Mouse (Mus musculus) heart, postnatal 10 days (tissue): Measurements from ENCODE around the gene Mapk8ip3. TPM values are rescaled to one million over a fixed set of nuclear protein-coding genes. Genes with fewer than 3 reads are reported as not detected.
"Not testable (repeated sequence)": the region's sequence is repeated elsewhere in the genome, so short reads cannot be mapped to it uniquely, and the experiment has no call there.

Experiments
- DNase-seq, 2 experiments: peaks; one replicate each; pipeline ENCODE4 v3.0.0; 2021
- intact Hi-C: fragments of 180-260 bp; cut with DNase I; formaldehyde crosslinking; loops from one replicate; pipeline ENCODE4 v1.15.1; 2025
- total RNA-seq, 2 experiments: library from RNA; stranded (reverse); gene quantifications; 2 replicates each; pipeline ENCODE4 v1.2.3; 2021

Mapk8ip3 gene
- 10 to 100 TPM; 64.0 to 66.9 TPM for total RNA-seq

DNA sequence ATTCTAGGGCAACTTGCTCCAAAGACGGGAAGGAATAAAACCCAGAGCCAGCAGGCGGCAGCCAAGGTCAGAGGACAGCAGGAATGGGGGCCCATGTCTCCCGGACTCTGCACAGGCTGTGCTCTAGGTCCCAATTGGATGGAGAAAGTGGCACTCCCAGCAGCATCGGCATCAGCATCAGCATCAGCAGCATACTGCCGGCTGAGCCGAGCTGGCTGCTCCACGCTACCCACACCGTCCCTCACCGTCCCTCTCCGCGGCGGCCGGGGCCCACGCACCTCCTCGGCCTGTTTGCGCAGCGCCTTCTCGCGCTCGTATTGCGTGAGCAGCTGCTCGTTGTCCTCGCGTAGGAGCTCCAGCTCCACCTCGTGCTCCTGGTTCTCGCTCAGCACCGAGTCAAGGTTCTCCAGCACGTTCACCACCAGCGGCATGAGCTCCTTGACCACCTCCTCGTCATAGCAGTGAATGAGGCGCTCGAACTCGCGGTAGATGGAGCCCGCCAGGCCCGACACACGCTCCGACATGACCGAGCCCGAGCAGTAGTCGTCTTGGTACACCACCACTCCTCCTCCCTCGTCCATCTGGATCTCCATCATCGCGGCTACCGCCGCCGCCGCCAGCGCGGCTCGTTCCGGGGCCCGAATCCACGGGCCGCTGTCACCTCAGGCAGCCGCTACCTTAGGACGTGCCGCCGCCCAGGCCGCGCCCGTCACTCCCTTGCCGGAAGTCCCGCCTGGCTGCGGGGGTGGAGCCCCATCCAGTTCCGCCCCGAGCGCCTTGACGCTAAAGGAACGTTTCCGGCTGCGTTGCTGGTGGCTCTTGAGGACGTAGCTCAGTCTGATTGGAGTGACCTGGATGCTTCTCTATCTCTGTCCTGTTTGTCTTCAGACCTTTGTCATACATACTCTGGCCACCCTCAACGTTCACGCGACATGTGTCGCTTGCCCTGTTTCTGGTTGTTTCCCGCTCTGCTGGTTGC is at the start of gene Mapk8ip3:
TSS of gene Mapk8ip3 (minus strand) at position 719 of the 979 bp plus-strand sequence.
- intact Hi-C loops, result no loop called here

DNA sequence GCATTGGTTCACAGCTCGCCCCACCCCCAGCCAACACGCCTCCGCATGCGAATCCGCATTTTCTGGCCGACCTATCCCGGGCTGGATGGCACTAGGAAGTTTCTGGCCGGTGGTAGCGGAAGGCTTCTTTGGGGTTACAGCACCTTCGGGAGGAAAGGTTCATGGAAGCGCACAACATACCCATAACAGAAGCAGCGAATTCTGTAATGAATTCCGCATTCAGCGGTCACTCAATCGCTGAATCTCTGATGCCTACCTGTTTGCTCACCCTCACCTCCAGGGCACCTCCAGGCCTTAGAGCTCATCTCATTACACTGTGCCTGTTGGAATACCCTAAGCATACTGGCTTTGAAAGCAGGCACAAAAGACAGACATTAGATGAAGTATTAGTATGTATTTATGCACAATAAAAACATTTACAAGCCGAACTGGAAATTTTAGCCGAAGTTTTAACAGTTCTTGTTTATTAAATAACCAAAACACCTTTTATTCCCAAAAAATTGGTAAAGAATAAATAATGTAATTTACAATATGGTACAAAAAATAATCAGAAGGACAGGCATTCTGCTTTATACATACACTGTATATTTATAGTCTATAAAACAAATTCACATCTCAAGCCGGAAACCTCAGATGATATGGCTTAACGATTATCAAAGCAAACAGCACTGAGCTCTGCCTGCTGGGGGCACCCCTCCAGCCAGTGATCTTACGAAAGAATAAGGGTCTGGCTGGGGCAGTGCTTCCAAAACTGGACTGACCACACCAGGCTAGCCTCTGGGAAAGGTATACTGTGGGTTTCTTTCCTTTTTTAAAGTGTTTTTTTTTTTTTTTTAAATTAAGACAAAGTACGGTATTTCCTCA is 24.3 kb upstream of the Mapk8ip3 start:
- no peak for DNase-seq
- intact Hi-C loops, result loop anchor here (5.0 kb wide), 1 partner anchor 51 kb away; no protein-coding TSS in a partner anchor

More for the DNA sequence above, at the start of gene Mapk8ip3:
- peak; percentile 97 to 98 for DNase-seq

DNA sequence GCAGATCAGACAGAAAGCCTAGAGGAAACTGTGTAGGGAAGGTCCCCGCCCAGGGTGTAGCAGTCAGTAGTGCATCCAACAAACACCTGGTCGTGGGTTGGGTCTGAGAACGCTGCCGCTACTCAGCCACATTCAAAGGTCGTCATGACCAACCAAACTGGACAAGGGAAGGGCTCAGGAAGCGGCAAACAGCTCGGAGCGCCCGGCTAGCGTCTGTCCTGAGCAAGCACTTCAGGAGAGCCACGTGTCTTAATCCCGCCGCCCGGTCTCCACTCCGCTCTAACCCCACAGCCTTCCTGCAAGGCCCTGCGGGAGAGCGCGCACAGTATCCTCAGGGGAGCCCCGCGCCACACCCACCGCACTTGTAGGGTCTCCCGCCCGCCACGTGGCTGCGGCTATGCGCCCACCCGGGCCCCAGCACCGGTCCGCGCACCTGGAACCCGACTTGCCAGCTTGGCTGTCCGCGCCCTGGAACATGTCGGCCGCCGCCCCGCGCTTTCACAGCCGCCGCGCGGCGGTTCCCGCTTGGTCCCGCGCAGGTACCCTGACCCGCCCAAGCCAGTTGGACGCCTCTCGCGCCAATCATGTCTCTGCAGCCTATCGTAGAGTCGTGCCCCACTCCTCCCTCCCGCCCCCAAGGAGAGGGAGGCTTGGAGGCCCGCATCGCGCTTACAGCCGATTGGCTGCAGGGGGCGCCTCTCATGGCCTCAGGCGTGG is 23.5 kb upstream of the Mapk8ip3 start, which contains the start of gene Jpt2:
TSS of gene Jpt2 (minus strand) at position 555 of the 717 bp plus-strand sequence.
- DNase-seq, result peak; percentile 98
- intact Hi-C loops, result loop anchor here (5.0 kb wide), 1 partner anchor 52 kb away; no protein-coding TSS in a partner anchor

DNA sequence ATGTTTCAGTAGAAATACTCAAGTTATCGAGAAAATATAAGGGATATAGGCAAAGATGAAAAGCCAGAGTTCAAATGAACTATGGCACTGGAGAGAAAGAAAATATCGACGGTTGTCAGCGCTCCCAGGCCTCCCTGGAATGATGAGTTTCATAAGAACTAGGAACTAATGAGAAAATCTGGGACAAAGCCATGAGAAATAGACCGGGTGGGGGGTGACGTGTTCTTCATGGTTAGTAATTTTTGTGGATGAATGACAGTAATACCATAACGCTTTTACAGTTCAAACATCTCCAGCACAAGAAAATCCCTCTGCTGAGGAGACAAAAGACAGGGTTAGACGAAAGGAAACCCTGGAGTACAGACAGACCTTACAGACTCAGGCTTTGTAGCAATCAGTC is 22.6 kb upstream of the Mapk8ip3 start:
- intact Hi-C loops, result loop anchor here (2.0 kb wide), 1 partner anchor 21 kb away; no protein-coding TSS in a partner anchor

DNA sequence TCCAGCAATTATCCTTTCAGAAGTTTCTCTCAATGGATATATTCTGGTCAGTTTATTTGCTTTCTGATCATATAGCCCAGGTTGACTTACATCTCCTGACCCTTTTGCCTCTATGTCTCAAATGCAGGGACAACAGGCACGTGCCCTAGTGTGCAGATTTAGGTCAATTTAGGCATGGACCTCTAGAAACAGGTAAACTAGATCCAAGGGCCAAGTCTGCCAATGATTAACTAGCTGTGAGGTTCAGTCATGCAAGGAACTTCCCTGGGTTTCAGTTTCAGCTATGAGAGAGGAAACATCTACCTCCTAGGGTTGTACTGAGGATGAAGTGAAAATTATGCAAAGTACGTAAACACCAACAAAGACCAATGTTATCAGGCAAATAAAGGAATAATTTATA is 16.5 kb upstream of the Mapk8ip3 start:
- DNase-seq, result no peak
- intact Hi-C loops, result no loop called here

More for the DNA sequence above, 22.6 kb upstream of the Mapk8ip3 start:
- no peak for DNase-seq

DNA sequence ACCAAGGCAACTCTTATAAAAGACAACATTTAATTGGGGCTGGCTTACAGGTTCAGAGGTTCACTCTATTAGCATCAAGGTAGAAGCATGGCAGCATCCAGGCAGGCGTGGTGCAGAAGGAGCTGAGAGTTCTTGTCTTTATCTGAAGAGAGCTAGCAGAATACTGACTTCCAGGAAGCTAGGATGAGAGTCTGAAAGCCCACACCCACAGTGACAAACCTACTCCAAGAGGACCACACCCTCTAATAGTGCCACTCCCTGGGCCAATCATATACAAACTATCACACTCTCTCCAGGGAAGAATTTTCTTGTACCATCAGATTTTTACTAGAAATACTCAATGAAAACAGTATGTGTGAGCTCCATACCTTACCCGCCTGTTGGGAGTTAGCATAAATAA is 13.9 kb upstream of the Mapk8ip3 start:
- intact Hi-C loops, result no loop called here
- no peak for DNase-seq

DNA sequence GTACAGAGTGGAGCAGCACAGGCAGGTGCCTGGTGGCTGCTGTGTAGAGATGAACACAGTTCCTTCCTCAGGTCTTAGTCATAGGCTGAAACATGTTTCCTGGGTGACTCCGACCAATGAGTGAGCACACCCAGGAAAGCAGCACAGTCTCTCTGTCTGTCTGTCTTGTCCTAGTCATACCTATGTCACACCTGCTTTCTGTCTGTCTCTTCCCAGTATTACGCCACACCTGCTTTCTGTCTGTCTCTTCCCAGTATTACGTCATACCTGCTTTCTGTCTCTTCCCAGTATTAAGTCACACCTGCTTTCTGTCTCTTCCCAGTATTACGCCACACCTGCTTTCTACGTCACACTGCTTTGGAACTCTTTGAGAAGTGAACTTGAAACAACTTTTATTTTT is 11.4 kb upstream of the Mapk8ip3 start:
- intact Hi-C loops, result no loop called here
- DNase-seq, result no peak

DNA sequence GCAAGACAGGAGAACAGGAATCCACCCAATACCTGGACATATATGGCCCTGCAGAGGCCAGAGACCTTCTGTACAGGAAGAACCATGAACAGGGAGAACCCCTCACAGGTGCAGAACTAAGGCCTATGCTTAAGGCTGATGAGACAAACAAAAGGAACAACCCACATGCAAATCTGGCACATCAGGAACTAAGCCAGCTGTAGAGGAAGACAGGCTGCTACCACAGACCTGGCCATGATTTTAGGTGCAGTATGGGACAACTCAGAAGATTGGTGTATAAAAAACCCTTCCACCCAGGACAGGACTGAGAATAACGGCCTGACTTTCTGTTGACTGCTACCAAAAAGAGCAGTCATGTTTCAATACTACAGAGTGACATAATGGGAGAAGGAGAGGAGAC is 6.8 kb upstream of the Mapk8ip3 start:
- intact Hi-C loops, result loop anchor here (5.0 kb wide), 2 partner anchors 74 to 419 kb away; partner anchors contain the start of genes Cramp1l and Ift140
- not testable (repeated sequence) for DNase-seq

DNA sequence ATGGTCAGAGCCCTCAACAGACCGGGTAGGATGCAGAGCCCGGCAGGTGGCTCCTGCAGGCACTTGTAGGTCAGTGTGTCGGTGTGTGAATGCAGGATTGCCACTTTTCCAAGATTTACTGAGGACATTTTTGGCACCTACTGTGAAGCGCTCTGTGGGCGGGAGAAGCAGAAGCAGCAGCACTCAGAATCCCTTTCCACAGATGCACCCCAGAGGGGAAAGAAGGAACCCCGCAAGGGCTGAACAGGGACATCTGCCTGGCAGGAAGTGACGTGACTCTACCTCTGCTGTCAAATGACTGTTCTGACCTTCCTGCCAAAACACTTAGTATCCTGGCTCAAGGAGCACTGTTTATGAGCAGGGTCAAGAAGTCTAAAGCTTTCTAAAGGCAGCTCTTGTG is 6.3 kb upstream of the Mapk8ip3 start:
- DNase-seq, result no peak
- intact Hi-C loops, result loop anchor here (5.0 kb wide), 2 partner anchors 74 to 419 kb away; partner anchors contain the start of genes Cramp1l and Ift140

DNA sequence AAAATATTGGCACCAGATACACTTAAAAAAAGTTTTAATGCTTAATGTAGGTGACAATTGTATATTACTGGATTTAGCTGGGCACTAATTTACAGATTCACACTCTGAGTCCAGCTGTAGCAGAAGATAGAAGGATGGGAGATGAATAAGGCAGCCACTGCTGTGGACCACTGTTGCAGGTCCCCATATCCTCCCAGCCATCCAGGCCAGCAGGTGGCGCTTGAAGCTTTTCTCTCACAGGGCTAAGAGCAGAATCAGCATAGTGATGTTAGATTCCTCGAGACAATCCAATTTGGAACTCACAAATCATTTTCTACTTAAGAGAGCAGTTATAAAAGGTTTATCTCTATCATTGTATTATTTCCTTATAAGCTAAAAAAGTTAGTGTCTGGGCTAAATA is 5.7 kb upstream of the Mapk8ip3 start:
- DNase-seq, result peak; percentile 46 to 54
- intact Hi-C loops, result loop anchor here (5.0 kb wide), 2 partner anchors 75 to 420 kb away; partner anchors contain the start of genes Cramp1l and Ift140

DNA sequence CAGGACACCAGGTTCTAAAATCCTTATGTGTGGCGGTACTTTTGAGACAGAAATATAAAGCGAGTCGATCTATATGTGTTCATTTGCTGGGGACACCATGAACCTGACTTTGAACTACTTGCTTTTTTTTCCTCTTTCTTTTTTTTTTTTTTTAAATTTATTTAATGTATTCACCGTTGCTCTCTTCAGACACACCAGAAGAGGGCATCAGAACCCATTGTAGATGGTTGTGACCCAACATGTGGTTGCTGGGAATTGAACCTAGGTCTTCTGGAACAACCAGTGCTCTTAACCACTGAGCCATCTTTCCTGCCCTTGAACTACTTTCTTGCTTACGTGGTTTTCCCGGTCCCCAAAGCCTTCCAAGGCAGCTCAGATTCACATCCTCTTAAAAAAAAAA is 489 bp upstream of the Mapk8ip3 start:
- DNase-seq, result no peak

DNA sequence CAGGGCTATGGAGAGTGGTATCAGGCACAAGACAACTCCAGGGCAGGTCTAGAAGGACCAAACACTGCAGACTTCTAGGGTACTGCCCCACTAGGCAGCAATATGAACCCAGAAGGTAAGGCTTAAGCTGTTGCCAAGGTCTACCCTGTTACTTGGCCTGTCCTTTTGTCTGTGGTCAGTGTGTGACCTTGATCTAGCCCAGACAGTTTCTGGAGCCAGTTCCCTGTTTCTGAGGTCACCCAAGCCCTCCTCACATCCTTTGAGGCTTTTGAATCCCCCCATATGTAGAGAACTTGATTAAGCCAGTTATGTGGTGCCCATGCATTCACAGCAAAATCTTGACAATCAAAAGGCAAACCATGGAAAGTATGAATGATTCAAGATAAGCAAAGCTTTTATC is 1.1 kb downstream of the Mapk8ip3 start:
- intact Hi-C loops, result no loop called here
- DNase-seq, result no peak

More for the DNA sequence above, 489 bp upstream of the Mapk8ip3 start:
- intact Hi-C loops, result no loop called here

DNA sequence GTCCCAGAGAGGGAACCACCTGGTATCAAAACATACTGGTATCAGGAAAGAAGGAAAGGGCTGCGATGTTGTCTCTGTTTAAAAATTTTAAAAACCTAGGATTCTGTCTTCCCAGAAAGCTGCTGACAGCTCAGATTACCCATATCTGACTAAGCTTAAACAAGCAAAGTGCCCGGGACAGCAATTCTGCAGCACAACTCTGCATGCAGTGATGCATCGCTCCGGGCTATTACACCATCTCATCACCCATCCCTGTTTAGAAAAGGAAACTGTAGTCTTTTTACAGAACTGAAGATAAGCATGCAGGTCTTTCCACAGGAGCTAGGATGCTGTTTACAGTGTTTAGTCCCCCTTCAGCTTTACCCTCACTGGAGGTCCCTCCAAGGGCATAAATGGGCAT is 1.9 kb downstream of the Mapk8ip3 start:
- intact Hi-C loops, result no loop called here
- no peak for DNase-seq

DNA sequence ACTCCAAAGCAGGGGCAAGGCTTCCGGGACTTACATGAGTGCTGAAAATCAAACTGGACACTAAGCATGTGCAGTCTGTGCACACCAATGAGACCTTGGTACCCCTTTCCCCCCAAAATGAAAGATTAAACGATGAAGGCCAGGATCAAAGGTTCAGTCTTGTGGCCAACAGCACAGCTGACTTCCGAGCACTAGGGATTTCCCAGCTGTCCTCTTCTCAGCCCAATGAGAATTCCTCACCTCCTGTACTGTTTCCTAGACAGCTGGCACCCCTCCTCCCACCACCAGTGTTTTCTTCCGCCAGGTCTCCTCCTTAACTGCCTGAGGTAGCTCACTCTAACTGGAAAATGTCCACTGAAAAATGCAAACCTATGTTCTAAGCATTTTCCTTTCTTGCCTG is 3.6 kb downstream of the Mapk8ip3 start:
- no peak for DNase-seq
- intact Hi-C loops, result no loop called here

DNA sequence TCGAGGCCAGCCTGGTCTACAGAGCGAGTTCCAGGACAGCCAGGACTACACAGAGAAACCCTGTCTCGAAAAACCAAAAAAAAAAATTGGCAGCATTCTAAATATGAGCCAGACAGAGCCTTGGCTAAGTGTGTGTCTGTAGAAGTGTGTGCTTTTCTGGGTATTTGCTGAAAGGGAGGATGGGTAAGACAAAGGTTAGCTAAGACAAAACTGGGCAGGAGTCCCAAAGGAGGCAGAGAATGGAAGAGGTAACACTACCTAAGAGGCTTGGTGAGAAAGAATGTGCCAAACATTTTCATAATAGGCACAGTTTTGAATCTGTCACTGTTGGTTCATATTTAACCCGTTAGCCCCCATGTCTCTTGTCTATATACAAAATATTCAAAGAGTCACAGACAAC is 4.3 kb downstream of the Mapk8ip3 start:
- DNase-seq, result no peak
- intact Hi-C loops, result no loop called here

DNA sequence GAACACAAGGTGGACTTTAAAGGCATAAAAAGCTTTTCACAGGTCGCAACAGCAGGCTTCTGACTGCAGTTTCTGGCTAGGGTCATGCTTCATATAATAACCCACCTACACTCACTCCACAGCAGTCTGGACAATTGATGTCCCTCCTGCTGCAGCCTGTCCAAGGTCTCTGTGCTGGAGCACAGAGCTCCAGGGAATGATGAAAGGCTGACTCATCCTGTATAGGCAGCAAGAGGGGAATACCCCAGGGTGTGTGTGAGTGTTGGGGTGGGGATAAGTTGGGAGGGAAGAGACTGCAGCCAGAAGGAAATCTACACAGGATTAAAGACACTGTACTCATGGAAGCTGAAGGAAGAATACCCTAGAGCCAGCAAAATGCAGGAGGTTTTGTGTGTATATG is 7.3 kb downstream of the Mapk8ip3 start:
- no peak for DNase-seq
- intact Hi-C loops, result no loop called here

DNA sequence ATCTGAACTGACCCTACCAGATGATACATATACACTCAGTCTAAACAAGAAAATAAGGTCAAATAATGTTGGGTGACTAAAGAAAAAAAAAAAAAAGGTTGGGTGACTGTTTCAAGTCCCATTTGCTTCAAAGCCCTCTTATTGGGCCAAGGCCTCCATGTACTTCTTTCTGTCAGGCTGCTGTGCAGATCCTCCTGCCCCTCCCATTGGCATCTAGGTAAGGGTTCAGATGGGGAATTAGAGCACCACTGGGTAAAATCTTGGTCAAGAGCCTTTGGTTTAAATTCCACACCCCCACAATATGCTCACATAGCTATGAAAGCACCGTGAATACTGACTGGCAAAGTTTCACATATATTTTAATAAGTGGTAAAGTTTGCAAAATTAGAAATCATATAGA is 13.5 kb downstream of the Mapk8ip3 start:
- DNase-seq, result no peak
- intact Hi-C loops, result no loop called here

DNA sequence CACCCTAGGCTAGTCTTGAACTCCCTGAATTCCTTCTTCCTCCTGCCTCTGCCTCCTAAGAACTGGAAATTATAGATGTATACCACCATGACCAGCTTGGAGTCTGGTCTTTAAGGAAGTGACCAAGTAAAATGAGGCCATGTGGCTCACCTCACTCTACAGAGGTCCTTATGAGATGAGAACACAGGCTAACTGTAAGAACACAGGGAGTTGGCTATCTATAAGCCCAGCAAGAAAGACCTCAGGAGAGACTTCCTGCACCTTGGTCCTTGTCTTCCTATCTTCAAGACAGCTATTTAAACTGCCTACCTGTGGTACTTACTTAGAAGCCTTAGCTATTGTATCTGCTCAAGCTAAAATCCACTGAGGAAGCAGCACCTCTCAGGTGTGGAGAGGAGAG is 22.8 kb downstream of the Mapk8ip3 start:
- intact Hi-C loops, result no loop called here
- DNase-seq, result no peak

DNA sequence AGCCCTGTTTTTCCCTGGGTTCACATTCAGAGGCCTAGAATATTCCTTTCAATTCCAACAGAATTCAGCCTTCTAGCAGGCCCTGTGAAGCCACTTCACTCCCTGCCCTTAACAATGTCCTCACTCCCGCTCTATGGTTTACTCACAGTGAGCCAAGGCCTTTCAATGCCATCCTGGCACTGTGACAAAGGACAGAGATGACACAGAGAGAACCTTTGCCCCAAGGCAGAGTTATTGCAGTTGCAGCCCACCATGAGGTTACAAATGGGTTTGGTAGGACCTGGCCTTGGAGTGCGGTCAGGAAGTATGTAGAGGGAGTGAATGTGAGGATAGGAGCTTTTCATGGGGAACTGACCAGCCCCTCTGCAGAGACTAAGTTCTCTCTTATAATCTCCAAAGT is 29.2 kb downstream of the Mapk8ip3 start:
- intact Hi-C loops, result no loop called here
- DNase-seq, result no peak

DNA sequence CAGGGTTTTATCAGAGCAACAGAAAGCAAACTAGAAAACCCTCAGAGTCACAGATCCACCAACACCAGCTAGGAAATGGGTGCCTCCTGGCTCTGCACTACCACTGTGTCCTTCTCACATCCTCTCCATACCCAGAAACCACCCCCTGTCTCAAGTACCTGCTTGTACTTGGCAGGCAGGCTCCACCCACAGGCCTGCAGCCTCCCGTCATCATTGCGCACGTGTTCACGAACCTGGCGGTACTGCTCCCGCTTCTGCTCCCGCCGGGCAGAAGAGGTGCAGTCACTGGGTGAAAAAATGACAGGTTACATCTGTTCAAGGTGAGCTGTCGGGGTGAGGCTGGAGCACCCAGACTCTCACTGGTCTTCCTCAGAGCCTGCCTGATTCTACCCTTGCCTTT is 33.0 kb downstream of the Mapk8ip3 start:
- no peak for DNase-seq
- intact Hi-C loops, result no loop called here
